Mouse (Mus musculus) bone marrow, adult 2 months (tissue): ENCODE data around the gene B3gnt6.

ENCODE experiments used
- CTCF ChIP-seq: fragments of 200-500 bp; IDR thresholded peaks from 2 replicates; pipeline ENCODE4 v1.5.1; 2011; ENCODE audit warnings: low read length, control low read depth; ENCODE audit not compliant: control insufficient read depth, insufficient read depth
- POLR2A ChIP-seq: fragments of 200-500 bp; IDR thresholded peaks from 2 replicates; pipeline ENCODE4 v1.6.1; 2011; ENCODE audit warnings: low read depth, mild to moderate bottlenecking, control low read depth, low read length, borderline replicate concordance; ENCODE audit not compliant: control insufficient read depth

DNA sequence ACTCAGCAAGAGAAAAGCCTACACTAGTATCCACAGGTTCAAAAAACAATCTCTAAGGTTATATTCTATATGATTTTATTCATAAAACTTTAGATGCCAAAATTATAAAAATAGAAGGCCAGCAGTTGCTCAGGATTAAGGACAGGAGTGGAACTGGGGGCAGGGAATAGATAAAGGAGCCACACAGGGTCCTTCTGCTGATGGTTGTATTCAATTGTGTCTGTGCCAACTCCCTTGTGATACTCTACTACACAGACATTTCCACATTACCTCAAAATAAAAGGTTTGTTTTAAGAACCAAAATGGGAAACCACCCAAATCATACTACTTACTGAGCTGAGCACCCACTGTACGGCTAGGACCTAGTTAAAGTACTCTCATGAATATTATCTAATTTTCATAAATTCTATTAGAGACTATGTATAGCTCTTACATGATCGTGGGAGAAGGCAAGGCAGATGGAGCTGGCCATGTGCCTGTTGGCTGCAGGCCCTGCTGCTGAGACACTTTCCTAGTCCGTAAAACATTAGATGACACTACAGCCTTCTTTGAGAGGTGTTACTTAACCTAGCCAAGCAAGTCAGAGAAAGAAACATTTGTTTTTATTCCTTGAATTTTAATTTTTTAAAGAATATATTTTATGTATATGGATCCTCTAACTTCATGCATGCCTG, 37.5 kb upstream of the B3gnt6 start:
- TF ChIP-seq POLR2A (no peak), CTCF (no peak)
